Mouse (Mus musculus) heart, embryonic 14.5 days (tissue): ENCODE results near the gene Sprr1a. TPM values are rescaled to one million over a fixed set of nuclear protein-coding genes. Genes with fewer than 3 reads are reported as not detected.
"Not testable (repeated sequence)": the region's sequence is repeated elsewhere in the genome, so short reads cannot be mapped to it uniquely, and the experiment has no call there.

Experiments
- ATAC-seq: fragments of 200-750 bp; cut with Nextera tagmentation; 2 replicates; pipeline ENCODE4 v1.8.0; 2017; ENCODE audit warnings: low read depth, moderate TSS enrichment; ENCODE audit not compliant: insufficient number of reproducible peaks, insufficient read depth, low FRiP score
- H3K27ac ChIP-seq, 2 experiments: fragments of 200-500 bp in 1 of 2; fragments of 300-500 bp in 1 of 2; sonication (generic) in 1 of 2; replicated peaks in 1 of 2; 2 replicates each; pipeline ENCODE4 v1.5.1; 2012 to 2014; ENCODE audit warnings: low read depth in 2 of 2, low read length in 2 of 2, control low read depth in 1 of 2, mild to moderate bottlenecking in 1 of 2, mixed read lengths in 1 of 2; ENCODE audit not compliant: control insufficient read depth in 1 of 2, insufficient read depth in 1 of 2
- H3K27me3 ChIP-seq: fragments of 300-500 bp; sonication (generic); 2 replicates; pipeline ENCODE4 v1.6.1; 2014; ENCODE audit warnings: mild to moderate bottlenecking, low read length, control low read depth; ENCODE audit not compliant: control insufficient read depth, insufficient read depth
- H3K36me3 ChIP-seq: fragments of 300-500 bp; sonication (generic); 2 replicates; pipeline ENCODE4 v1.6.1; 2014; ENCODE audit warnings: mild to moderate bottlenecking, control low read depth, low read length, mixed read lengths; ENCODE audit not compliant: control insufficient read depth, insufficient read depth
- H3K4me1 ChIP-seq, 2 experiments: fragments of 200-500 bp in 1 of 2; fragments of 300-500 bp in 1 of 2; sonication (generic) in 1 of 2; 2 replicates each; pipeline ENCODE4 v1.6.1; 2012 to 2014; ENCODE audit warnings: low read length in 2 of 2, control low read depth in 1 of 2, mixed read lengths in 1 of 2; ENCODE audit not compliant: control insufficient read depth in 2 of 2, insufficient read depth in 2 of 2
- H3K4me2 ChIP-seq: fragments of 300-500 bp; sonication (generic); 2 replicates; pipeline ENCODE4 v1.6.1; 2014; ENCODE audit warnings: mild to moderate bottlenecking, low read length
- H3K4me3 ChIP-seq, 2 experiments: fragments of 200-500 bp in 1 of 2; fragments of 300-500 bp in 1 of 2; sonication (generic) in 1 of 2; 2 replicates each; pipeline ENCODE4 v1.5.1; 2012 to 2014; ENCODE audit warnings: low read length in 2 of 2, mild to moderate bottlenecking in 2 of 2, control low read depth in 1 of 2, low read depth in 1 of 2, moderate library complexity in 1 of 2; ENCODE audit not compliant: control insufficient read depth in 1 of 2, insufficient read depth in 1 of 2
- H3K9ac ChIP-seq: fragments of 300-500 bp; sonication (generic); 2 replicates; pipeline ENCODE4 v1.6.1; 2014; ENCODE audit warnings: mild to moderate bottlenecking, low read length
- H3K9me3 ChIP-seq: fragments of 300-500 bp; sonication (generic); 2 replicates; pipeline ENCODE4 v1.6.1; 2016; ENCODE audit warnings: low read length, control low read depth; ENCODE audit not compliant: control insufficient read depth
- WGBS: fragments of 180-500 bp; shearing (Covaris S2); extraction: QIAGEN DNeasy Blood & Tissue Kit; methylation state at CpG from one replicate; pipeline ENCODE4 v1.1.7; 2014; 5-methylcytosine and 5-hydroxymethylcytosine counted together
- polyA plus RNA-seq: library from polyadenylated mRNA; unstranded; fragments of >200 nt; fragmentation: Nextera tagmentation; extraction: Ambion mirVana; gene quantifications from 2 replicates; pipeline ENCODE4 v1.2.1, GENCODE M21; 2014

The Sprr1a gene
- polyA plus RNA-seq: 0.78 TPM in 1 of 2 replicates, not detected in the other

DNA sequence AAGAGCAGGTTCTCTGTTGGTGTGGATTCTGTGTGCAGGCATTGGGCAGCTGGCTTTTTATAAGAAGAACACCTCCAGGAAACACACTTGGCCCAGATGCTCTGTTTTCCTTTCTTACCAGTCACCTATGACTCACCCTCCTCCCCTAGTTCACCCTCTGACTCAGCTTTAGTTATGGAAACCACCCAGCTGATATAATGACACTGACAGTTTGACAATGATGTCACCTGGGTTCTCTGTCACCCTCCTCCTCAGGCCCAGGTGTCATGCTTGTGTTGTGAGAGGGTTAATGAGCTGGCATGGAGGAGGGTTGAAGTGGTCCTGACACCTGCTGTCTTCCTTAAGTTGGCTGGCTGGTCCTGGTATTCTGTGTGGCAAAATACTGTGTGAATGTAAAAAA lies at the start of gene Sprr1a:
TSS of gene Sprr1a (minus strand) at position 33 of the 400 bp plus-strand sequence.
- no peaks in the 10 kb centered on the region for H3K4me1 ChIP-seq
- no peak within 1 kb of the TSS for H3K4me2 ChIP-seq
- no peak within 1 kb of the TSS for H3K27ac ChIP-seq
- H3K4me3 ChIP-seq: no peak within 1 kb of the TSS
- H3K9me3 ChIP-seq: no peaks in the 10 kb centered on the region
- ATAC-seq: no peak
- no peak within 1 kb of the TSS for H3K9ac ChIP-seq
- H3K36me3 ChIP-seq: no peaks in the 10 kb centered on the region
- H3K27me3 ChIP-seq: no peaks in the 10 kb centered on the region

DNA sequence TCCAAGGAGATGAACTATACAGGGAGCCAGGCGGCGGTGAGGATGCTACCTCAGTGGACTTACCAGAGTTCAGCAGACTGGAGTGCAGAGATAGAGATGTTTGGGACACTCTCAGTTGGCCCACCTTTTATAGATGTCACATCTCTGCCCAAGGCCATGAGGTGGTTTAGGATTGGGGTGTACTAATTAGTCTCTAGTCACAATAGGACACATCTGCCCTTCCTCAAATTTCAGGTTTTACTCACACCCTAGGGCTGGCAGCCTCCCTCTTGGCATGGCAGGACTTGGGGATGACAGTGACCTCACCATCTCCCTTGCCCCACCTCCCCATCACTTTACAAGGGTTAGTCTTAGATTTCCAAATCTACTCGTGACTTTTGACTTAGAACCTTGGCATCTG lies 48.7 kb upstream of the Sprr1a start, which contains the start of gene 2310046K23Rik:
TSS of gene 2310046K23Rik (minus strand) at position 101 of the 400 bp plus-strand sequence.
- H3K4me3 ChIP-seq: no peak within 1 kb of the TSS
- no peak within 1 kb of the TSS for H3K4me2 ChIP-seq
- no peak within 1 kb of the TSS for H3K27ac ChIP-seq
- H3K9me3 ChIP-seq: no peaks in the 10 kb centered on the region
- 74% methylated on average over 3 of the region's 3 CpGs for WGBS
- no peaks in the 10 kb centered on the region for H3K4me1 ChIP-seq
- no peak within 1 kb of the TSS for H3K9ac ChIP-seq
- no peaks in the 10 kb centered on the region for H3K36me3 ChIP-seq
- no peaks in the 10 kb centered on the region for H3K27me3 ChIP-seq
- ATAC-seq: no peak

DNA sequence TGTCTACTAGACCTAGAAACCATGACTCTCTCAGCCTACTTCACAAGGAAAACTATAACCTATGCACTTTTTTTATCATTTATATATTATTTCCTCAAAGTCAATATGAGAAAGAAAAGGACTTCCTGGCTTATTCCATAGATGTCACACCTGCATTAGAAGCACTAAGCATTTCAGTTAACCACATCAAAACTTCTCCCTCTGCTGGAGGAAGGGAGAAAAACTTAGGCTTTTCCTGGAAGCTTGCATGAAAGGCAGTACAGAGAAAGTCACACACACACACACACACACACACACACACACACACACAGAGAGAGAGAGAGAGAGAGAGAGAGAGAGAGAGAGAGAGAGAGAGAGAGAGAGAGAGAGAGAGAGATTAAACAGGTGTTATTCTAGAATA lies 26.6 kb upstream of the Sprr1a start:
- no peaks in the 10 kb centered on the region for H3K9me3 ChIP-seq
- H3K4me1 ChIP-seq: no peaks in the 10 kb centered on the region
- no peaks in the 10 kb centered on the region for H3K27me3 ChIP-seq
- no peak overlapping the region for H3K4me2 ChIP-seq
- no peaks in the 10 kb centered on the region for H3K36me3 ChIP-seq
- H3K27ac ChIP-seq: no peak overlapping the region
- H3K4me3 ChIP-seq: no peak overlapping the region
- H3K9ac ChIP-seq: no peak overlapping the region
- no peak for ATAC-seq

DNA sequence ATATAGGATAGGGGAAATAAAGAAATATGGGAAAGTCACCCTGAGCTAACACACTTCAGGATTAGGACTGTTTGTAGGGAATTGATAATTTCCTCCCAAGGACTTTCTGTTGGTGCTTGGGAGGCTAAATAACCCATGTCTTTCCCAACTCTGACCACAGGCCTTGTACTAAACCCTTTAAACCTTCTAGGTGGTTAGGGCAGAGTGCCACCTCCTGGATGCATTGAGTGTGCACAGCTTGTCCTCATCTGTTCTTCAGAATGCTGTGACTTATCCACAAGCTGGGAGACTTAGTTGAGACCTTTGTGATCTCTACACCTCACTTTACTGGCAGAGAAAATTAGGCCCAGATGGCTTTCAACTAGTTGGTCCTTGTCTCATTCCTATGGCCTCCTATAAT lies 25.1 kb upstream of the Sprr1a start:
- Histone ChIP-seq H3K4me2 (no peak overlapping the region), H3K4me3 (no peak overlapping the region), H3K9ac (no peak overlapping the region), H3K36me3 (no peaks in the 10 kb centered on the region), H3K9me3 (no peaks in the 10 kb centered on the region), H3K27ac (no peak overlapping the region), H3K4me1 (no peaks in the 10 kb centered on the region), H3K27me3 (no peaks in the 10 kb centered on the region)
- ATAC-seq: no peak

DNA sequence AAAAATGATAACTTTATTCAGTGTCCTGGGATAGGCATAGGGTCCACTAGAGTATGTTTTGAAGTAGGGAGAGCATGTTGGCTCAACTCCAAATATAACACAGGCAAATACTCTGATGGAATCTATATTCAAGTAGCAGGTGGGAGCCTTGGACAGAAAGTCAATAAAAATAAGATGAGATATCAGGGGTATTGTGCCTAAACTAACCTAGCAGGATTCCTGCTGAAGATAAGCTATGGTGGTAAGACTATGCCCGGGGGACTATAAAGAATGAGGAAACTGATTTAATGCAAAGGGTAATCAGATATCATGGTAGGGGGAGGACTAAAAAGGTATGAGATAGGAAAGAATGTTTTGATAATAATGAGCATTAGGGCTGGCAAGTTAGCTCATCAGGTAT lies 22.5 kb upstream of the Sprr1a start:
- H3K4me1 ChIP-seq: no peaks in the 10 kb centered on the region
- no peaks in the 10 kb centered on the region for H3K27me3 ChIP-seq
- no peaks in the 10 kb centered on the region for H3K36me3 ChIP-seq
- H3K4me2 ChIP-seq: no peak overlapping the region
- WGBS: 78% methylated on average over 1 of the region's 1 CpGs
- H3K9ac ChIP-seq: no peak overlapping the region
- H3K9me3 ChIP-seq: no peaks in the 10 kb centered on the region
- no peak overlapping the region for H3K27ac ChIP-seq
- no peak for ATAC-seq
- no peak overlapping the region for H3K4me3 ChIP-seq

DNA sequence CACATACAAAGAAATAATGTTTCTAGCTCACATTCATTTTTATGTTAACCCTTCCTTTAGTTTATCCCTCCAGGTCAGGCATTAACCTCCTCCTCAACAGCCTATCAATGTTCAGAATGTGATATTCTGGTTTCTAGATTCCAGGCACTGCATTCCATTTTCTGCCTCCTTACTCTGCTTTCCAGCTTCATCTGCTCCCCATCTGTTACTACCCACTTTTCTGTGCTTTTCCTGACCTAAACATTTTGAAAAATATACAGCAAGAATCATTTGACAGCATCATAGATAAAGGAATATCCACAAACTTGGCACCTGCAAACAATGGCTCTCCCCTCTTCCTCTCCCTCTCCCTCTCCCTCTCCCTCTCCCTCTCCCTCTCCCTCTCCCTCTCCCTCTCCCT lies 17.8 kb upstream of the Sprr1a start:
- no peak for ATAC-seq
- H3K4me3 ChIP-seq: no peak overlapping the region
- no peak overlapping the region for H3K27ac ChIP-seq
- no peaks in the 10 kb centered on the region for H3K9me3 ChIP-seq
- H3K4me2 ChIP-seq: no peak overlapping the region
- no peaks in the 10 kb centered on the region for H3K36me3 ChIP-seq
- no peak overlapping the region for H3K9ac ChIP-seq
- H3K4me1 ChIP-seq: no peaks in the 10 kb centered on the region
- H3K27me3 ChIP-seq: no peaks in the 10 kb centered on the region

DNA sequence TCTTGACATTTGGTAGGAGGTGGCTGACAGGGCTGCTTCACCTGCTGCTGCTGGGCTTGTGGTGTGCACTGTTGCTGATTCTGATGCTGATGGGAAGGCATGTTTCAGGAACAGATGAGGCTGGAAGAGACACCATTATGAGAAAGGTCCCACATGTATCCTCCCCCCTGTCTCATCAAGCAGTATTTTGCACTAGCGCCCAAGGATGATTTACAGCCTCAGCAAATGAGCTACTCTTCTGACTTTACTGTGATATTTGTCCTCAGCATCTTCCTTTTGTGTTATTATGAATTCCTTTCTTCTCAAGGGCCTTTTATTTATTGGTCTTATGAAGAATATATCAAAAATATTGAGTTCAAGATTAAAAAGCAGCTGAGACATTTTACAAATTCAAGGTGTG lies 14.7 kb upstream of the Sprr1a start, which contains the start of gene Sprr4:
TSS of gene Sprr4 (minus strand) at position 101 of the 400 bp plus-strand sequence.
- WGBS: 91% methylated on average over 1 of the region's 1 CpGs
- Histone ChIP-seq H3K4me3 (no peak within 1 kb of the TSS), H3K9me3 (no peaks in the 10 kb centered on the region), H3K27ac (no peak within 1 kb of the TSS), H3K9ac (no peak within 1 kb of the TSS), H3K4me1 (no peaks in the 10 kb centered on the region), H3K36me3 (no peaks in the 10 kb centered on the region), H3K27me3 (no peaks in the 10 kb centered on the region), H3K4me2 (no peak within 1 kb of the TSS)
- no peak for ATAC-seq

DNA sequence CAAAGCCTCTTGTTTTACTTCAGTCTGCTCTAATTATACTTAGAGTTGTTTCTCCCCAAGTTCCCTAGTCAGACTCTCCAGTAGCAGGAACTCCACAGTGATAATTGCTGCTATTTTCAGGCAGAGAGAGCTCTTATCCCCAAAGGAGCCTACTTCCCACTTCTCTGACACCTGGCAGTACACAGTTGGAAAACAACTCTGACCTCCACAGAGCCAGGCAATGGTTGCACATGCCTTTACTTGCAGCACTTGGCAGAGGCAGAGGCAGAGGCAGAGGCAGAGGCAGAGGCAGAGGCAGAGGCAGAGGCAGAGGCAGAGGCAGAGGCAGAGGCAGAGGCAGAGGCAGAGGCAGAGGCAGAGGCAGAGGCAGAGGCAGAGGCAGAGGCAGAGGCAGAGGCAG lies 4.6 kb upstream of the Sprr1a start:
- not testable (repeated sequence) for ATAC-seq, H3K4me1 ChIP-seq, H3K27me3 ChIP-seq, H3K9me3 ChIP-seq, H3K4me3 ChIP-seq, H3K36me3 ChIP-seq, H3K27ac ChIP-seq, H3K9ac ChIP-seq, H3K4me2 ChIP-seq
